Mouse (Mus musculus): ENCODE measurements at regions not wholly inside any gene's neighbourhood (a gene's known extent, or its start where the extent isn't known, plus 50 kb on each side); places are given as distances from the start of the nearest gene placed in this dataset.

- TF ChIP-seq POLR2A (IDR thresholded peaks at IDR 0.05; ENCODE audit: insufficient read depth, low read length) = no peak
- TF ChIP-seq CTCF (IDR thresholded peaks at IDR 0.05; ENCODE audit: low read depth, low read length) = no peak
- TF ChIP-seq EP300 (IDR thresholded peaks at IDR 0.05; ENCODE audit: insufficient read depth, low read depth, low read length) = no peak
Observed at GRCm38 (mm10) chr17:14553195-14553594, 140.8 kb downstream of the Thbs2 start.

All from ES-Bruce4 (cell line).